Mouse (Mus musculus) brown adipose tissue, adult 24 weeks (tissue): ENCODE data around the gene Pde11a. TPM values are rescaled to one million over a fixed set of nuclear protein-coding genes. Genes with fewer than 3 reads are reported as not detected.
"Not testable (repeated sequence)": the region's sequence is repeated elsewhere in the genome, so short reads cannot be mapped to it uniquely, and the experiment has no call there.

ENCODE experiments used
- H3K27ac ChIP-seq: fragments of 200-500 bp; replicated peaks from 2 replicates; pipeline ENCODE4 v1.5.1; 2012; ENCODE audit warnings: low read depth, mild to moderate bottlenecking, low read length
- H3K4me1 ChIP-seq: fragments of 200-500 bp; 2 replicates; pipeline ENCODE4 v1.6.1; 2012; ENCODE audit warnings: low read length, mixed read lengths; ENCODE audit not compliant: control insufficient read depth, insufficient read depth, insufficient read length
- H3K4me3 ChIP-seq: fragments of 200-500 bp; 2 replicates; pipeline ENCODE4 v1.5.1; 2012; ENCODE audit warnings: low read depth, mild to moderate bottlenecking, low read length, moderate library complexity; ENCODE audit not compliant: insufficient read depth
- polyA plus RNA-seq: library from polyadenylated mRNA; stranded (reverse); fragments of >200 nt; gene quantifications from 2 replicates; pipeline ENCODE4 v1.2.4, GENCODE M21; 2012; ENCODE audit not compliant: missing spikeins, insufficient read depth, insufficient read length

The Pde11a gene
- polyA plus RNA-seq, 1 experiment = 0.91 TPM

- Histone ChIP-seq H3K4me3 (no peak overlapping the region), H3K4me1 (peaks cover 9% of the 10 kb centered on the region), H3K27ac (no peak overlapping the region)
Observed at GRCm38 (mm10) chr2:75998692-75999091, 339.9 kb downstream of the Pde11a start.

GRCm38 (mm10) chr2:75997726-75998125, 340.8 kb downstream of the Pde11a start:
- no peak overlapping the region for H3K27ac ChIP-seq
- H3K4me1 ChIP-seq = peaks cover 9% of the 10 kb centered on the region
- no peak overlapping the region for H3K4me3 ChIP-seq

GRCm38 (mm10) chr2:75994841-75995240, 343.7 kb downstream of the Pde11a start:
- no peak overlapping the region for H3K4me3 ChIP-seq
- H3K27ac ChIP-seq = no peak overlapping the region
- H3K4me1 ChIP-seq = peaks cover 7% of the 10 kb centered on the region

DNA sequence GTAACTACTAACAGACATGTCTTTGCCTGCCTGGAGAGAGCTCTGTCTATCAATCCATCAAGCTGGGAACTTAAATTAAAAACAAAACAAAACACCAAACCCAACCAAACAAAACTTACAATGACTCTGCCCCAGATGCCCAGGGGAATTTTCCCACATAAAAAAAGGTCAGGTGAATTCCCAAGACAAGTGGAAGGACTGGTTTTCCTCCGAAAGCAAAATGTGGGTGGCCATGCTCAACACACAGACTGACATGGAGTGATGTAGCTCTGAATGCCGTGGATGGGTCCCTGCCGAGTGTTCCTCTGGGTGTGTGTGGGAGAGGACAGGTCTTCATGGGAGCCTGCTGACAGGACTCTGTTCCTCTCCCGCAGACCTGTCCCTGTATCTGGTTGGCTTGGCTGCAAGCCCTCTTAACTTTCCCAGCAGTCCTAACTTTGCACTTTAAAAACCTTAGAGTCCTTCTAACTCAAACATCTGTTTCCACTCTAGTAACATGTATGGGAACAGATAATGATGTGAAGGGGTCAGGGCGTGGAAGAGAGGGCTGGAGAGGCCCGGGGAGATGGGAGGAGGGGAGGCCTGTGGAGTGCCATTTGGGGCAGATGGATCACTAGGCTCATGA, 346.9 kb downstream of the Pde11a start:
- no peaks in the 10 kb centered on the region for H3K4me1 ChIP-seq
- no peak overlapping the region for H3K27ac ChIP-seq
- no peak overlapping the region for H3K4me3 ChIP-seq

DNA sequence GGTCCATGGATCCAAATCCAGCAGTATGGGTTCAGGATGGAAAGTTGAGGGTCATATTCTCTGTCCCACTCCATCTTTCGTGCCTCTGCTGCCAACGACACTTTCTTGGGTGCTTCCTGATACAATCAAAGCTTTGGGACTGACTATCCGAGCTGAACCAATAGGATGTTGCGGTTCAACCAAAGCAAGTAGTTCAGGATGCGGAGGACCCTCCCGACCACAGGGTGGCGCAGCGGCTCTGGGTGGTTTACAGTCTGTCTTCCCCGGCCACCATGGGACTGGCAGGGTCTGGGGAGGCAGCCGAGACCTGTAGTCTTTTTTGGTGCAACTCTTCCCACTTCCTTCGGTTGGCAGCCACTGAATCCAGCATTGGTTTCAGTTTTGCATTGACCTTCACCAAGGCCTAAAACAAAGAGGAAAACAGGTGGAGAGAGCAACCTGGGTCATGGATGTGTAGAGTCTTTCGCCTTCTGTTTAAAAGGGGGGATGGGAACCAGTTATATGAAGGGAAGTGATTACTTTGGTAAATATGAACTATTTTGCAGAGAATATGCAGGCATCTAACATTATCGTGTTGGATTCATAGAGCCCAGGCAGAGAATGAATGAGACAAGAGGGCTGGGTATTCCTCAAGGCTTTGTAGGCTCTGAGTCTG, 347.6 kb downstream of the Pde11a start:
- H3K27ac ChIP-seq = no peak overlapping the region
- peak overlapping the region; percentile 26; the same call in 1 of the 2 replicates for H3K4me3 ChIP-seq
- no peaks in the 10 kb centered on the region for H3K4me1 ChIP-seq

DNA sequence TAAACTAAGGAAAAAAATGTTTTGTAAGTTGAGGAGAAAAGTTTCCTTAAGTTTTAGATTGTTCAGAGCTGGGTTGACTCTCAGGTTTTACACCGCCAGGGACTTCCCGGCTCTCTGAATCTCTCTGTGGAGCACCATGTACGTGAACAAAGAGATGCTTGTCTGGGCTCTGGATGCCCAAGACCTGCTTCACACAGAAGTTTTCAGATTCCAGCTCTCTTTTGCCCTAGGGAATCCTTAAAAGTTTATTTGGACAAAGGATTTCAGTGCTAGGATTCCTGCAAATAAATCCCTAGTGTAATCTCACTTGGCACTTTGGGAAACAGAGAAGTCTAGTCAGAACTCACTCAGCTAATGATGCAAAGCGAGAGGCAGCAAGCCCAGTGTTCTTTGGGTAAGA, 348.9 kb downstream of the Pde11a start:
- no peaks in the 10 kb centered on the region for H3K4me1 ChIP-seq
- no peak overlapping the region for H3K27ac ChIP-seq
- no peak overlapping the region for H3K4me3 ChIP-seq

DNA sequence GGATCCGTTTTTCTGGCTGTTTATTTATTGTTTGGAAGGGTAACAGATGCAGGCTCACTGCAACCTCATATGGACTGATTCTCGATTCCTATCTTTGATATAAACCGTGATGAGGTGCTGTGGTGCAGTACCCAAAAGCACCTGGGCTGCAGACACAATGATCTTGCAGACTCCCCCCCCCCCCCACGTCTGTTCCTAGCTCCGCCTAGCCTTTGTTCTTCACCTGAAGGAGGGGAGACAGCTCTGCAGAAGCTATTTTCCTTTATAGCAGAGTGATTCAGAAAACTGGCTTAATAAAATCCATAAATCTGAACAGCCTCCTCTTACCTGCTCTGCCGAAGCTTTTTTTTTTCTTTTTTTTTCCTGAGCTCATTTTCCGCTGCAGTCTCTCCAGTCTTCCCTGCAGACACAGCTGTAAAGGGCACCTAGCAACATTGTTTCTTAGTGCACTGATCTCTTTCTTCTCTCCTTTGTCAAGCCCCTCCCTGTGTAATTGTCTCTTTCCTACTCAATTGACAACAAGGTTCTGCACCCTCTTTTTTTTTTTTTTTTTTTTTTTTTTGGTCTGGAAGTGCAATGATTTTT, 349.7 kb downstream of the Pde11a start:
- Histone ChIP-seq H3K27ac (no peak overlapping the region), H3K4me3 (no peak overlapping the region), H3K4me1 (no peaks in the 10 kb centered on the region)

- Histone ChIP-seq H3K4me3 (no peak overlapping the region), H3K4me1 (no peaks in the 10 kb centered on the region), H3K27ac (no peak overlapping the region)
Observed at GRCm38 (mm10) chr2:75988378-75988777, 350.2 kb downstream of the Pde11a start.

DNA sequence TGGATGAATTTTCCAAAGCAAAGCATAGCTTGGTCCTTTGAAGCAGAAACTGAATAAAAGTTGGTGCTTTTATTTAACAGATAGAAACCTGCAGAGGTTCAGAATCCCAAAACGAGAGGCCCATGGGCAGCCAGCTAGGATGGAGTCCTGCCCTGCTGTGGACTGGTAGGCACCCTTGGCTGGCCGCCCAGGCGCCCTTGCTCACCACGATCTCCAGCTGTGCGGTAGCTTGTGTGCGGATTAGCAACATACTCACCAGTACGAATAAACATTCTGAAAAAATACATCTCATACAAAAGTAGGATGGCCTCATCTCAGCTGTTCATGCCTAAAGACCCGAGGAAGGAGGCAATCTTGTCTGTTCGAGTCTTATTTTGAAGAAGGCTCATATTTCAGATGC, 350.8 kb downstream of the Pde11a start:
- Histone ChIP-seq H3K27ac (no peak overlapping the region), H3K4me1 (no peaks in the 10 kb centered on the region), H3K4me3 (no peak overlapping the region)

DNA sequence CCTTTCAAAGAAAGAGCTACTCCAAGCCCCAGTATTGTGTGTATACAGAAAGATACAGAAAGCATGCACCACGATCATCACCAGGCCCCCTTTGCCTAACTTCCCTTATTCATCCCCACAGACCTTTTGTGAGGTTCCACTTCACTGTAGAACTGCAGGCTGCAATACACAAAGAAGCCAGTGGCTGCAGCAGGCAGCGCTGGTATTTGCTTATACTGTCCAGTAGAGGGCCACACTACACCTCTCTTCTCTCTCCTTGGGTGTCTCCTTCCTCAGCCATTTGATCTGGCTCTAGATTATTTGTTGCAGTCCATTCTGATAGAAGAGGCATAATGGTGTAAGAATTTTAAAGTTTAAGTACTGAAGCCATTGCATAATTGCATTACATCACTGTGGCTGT, 353.4 kb downstream of the Pde11a start:
- Histone ChIP-seq H3K27ac (no peak overlapping the region), H3K4me3 (no peak overlapping the region), H3K4me1 (no peaks in the 10 kb centered on the region)

GRCm38 (mm10) chr2:75983847-75984246, 354.7 kb downstream of the Pde11a start:
- H3K27ac ChIP-seq = no peak overlapping the region
- H3K4me3 ChIP-seq = no peak overlapping the region
- H3K4me1 ChIP-seq = no peaks in the 10 kb centered on the region

- Histone ChIP-seq H3K4me3 (no peak overlapping the region), H3K27ac (no peak overlapping the region), H3K4me1 (no peaks in the 10 kb centered on the region)
Observed at GRCm38 (mm10) chr2:75983091-75983490, 355.5 kb downstream of the Pde11a start.

DNA sequence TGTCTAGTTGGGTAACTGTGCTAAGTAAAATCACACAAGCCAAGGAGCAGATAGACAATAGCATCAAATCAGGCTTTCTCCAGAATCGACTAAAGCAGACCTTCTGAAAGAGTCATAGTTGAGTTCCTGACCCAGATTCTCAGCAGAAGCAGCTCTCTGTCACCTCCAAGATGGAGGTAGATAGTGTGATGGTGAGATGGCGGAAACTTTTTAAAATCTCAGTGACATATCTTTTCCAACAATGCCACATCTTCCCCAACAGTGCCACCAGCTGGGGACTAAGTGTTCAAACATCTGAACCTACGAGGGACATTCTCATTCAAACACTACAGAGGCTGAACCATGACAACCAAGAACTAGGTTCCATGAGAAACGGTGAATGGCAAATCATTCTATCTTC, 355.9 kb downstream of the Pde11a start:
- Histone ChIP-seq H3K4me3 (no peak overlapping the region), H3K4me1 (no peaks in the 10 kb centered on the region), H3K27ac (no peak overlapping the region)

DNA sequence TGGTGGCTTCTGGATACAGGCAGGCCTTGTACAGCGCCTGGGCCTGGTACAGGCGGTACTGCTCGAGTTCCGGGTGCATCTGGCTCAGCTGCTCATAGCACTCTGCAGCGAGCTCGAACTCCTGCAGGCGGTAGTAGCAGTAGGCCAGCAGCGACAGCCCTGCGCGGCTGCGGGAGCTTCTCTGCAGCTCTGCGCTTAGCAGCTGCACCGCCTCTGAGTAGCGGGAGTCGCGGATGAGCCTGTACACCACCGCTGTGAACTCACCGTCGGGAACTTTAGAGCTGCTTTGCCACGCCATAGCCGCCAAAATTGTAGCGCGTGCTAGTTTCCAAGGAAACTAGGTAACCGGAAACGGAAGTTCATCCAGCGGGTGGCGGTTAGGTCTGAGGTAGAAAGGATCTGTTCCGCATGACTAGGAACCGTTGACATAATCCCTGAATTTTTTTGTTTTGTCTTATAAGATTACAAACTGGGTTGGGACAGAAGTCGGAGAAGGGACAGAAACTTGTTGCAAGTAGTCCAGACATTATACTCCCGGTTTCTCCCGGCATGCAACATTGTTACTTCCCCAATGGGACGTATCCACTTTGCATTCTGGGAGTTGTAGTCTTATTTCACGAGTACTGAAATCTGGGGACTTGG, 357.0 kb downstream of the Pde11a start, which contains the start of gene Ttc30a1:
Ttc30a1 (minus strand) TSS at position 528 of the 642 bp plus-strand sequence.
- peak within 1 kb of the TSS; percentile 87 for H3K4me3 ChIP-seq
- H3K4me1 ChIP-seq = not testable (repeated sequence)
- H3K27ac ChIP-seq = peak within 1 kb of the TSS; percentile 94

GRCm38 (mm10) chr2:75980933-75981439, 357.6 kb downstream of the Pde11a start:
- H3K4me3 ChIP-seq = peak overlapping the region; percentile 87; the same call in 1 of the 2 replicates
- not testable (repeated sequence) for H3K4me1 ChIP-seq
- peak overlapping the region; percentile 19 for H3K27ac ChIP-seq
